Mouse (Mus musculus): Measurements from ENCODE around the gene Cst6.

The Cst6 gene

DNA sequence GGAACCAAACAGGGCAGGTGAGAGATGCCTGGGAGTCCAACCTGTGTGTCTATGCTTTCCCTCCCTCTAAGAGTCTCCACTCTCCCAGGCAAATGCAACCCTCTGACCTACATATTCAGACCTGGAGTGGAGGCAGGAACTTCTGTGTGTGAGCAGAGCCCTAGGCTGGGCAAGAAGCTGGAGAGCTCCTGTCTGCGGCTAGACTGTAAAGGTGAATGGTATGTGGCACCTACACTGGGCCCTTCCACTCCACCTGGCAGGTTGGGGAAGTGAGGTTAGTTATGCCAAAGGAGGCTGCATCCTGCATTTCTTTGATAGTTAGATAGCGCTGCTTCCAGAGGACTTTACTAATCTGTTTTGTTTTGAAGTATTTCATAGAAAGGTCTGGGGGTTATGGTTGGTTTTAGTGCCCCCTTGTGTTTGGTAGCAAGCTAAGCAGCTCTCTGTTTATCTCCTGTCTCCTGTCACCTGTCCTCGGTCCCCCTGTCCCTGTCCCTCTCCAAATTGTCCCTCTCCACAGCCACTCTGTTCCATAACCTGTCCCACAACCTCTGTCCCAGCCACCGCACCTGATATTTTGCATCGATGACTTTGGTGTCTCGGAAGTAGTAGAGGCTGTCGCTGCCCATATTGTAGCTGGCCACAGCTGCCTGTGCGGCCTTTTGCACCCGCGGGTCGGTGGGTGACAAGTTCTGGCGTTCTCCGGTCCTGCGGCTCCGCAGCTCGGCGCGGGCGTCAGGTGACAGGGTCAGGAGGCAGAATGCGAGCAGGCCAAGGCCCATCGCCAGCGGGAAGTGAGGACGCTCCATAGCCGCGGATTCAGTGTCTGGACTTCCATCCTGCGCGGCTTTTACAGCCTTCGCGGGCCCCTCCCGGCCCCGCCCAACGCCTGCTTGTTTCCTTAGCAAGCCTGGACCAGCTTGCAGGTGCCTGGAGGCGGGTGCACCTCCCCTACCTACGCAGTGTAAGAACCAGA is 560 bp downstream of the Cst6 start:
- in situ Hi-C loops (cut with MboI, MseI) = no loop called here

DNA sequence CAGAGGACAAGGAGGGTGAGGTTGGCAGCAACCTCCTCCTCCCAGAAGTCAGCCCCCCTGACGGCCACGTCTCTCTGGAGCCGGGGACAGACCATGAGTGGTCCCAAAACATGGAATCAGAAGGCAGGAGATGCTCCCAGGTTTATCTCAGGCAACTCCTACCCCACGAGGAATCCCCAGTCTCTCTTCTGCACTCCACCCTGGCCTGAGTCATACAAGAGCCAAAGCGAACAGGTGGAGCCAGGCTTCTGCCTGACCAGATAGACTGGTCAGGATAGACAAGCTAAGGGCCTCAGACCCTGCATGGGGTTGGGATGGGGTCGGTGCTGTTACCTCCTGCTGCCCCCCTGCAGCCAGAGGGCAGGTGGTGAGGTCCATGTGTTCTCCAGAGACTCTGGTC is 1.3 kb downstream of the Cst6 start:
- in situ Hi-C loops (cut with MboI, MseI) = no loop called here

DNA sequence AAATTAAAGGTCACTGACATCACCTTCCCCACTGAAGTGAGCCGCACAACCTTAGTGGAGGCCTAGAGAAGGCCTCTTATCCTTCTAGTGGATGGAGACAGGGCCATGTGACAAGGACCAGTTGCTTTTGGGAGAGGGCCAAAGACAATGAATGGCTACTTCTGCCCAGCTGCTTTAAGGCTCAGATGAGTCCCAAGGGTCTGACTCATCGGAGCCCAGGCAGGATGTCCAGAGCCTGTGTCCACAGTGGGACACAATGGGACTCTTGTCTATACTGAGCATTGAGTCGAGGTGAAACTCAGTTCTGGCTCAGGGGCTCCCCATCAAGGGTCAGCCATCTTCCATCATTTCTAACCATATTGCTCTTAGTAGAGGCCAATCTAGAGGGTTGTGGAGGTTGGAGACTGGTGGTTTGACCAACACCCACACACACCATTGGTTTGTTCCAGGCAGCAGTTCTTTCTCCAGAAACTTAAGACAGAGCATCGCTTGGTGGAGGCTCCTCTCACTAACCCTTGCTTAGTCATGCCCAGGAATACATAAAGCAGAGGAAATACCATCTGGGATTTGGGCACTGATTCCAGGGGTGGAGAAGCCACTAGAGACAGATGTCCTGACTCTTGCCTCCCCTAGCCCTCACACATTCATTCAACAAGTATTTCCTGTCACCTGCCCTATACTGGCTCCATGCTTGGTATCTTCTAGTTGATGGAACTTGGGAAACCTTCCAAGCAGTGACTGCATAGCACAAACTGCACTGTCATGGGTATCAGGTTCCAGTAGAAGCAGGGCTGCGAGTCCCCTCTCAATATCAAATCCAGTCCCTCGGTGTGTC is 3.9 kb downstream of the Cst6 start:
- in situ Hi-C loops (cut with MboI, MseI) = no loop called here

DNA sequence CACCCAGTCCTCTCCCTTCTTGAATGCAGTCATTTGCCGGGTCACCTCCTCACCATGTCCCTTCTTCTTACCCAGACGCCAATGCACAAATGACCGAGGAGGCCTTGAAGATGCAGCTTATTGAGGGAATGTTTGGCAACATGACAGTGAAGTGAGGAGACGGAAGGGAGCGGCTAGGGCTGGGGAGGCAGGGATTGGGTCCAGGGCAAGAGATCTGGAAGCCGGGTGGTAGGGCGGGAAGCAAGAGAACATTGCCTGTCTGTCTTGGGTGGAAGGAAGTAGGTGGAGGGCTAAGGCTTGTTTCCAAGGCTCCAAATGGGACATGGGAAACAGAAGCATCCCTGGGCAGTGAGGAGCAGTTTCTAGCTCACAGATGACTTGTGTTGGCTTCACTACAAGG is 8.0 kb downstream of the Cst6 start:
- in situ Hi-C loops (cut with MboI, MseI) = no loop called here

DNA sequence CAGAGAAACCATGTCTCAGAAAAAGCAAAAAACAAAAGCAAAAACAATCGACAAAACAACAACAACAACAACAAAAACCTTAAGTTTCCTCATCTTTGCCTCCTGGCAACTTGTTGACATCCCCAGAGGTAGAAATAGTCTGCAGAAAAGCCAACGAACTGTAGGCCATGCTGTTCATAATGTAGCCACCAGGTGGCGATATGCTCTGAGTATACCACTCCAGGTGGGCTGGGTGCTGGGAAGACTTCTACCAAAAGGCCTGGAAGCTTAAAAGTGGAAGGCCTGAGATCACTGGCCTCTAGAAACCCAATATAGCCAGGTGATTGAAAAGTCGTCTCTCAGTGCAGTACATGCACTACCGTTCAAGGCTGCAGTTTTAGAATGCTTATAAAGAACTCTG is 11.4 kb downstream of the Cst6 start:
- in situ Hi-C loops (cut with MboI, MseI) = no loop called here

DNA sequence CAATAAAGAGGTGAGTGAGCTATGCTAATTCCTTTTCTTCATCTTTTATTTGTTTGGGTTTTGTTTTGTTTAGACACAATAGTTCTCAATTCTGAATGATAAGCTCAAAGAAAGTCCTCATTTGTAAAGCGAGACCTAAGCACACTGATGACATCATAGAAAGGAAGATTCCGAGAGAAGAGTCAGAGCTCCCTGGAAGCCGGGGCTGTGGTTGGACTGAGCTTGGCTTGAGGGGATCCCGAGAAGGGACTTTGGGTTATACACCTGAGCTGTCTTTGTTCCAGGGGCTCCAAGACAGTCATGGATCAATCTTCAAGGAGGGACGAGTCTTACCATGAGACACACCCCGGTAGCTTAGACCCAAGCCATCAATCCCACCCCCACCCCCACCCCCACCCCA is 13.9 kb downstream of the Cst6 start, which contains the start of gene Catsper1:
Catsper1 (plus strand) TSS at position 301 of the 400 bp plus-strand sequence.
- in situ Hi-C loops (cut with MboI, MseI) = no loop called here

DNA sequence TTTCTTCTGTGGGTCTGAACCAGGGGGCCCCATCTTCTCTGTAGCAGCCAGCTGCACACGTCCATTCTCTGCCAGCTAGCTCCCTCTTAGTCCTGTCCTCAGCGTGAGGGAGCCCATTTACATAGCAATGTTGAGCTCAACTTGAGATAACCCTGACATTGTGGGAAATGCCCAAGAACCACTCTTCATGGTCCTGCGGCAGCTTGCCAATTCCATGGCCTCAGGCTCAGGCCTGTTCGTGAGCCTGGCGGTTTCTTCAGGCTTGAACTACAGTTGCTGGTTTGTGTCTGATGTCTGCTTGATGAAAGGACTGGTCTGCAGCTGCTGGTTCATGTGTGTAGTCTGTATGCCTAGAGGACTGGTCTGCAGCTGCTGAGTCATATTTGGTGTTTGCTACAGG is 14.6 kb downstream of the Cst6 start:
- in situ Hi-C loops (cut with MboI, MseI) = no loop called here

DNA sequence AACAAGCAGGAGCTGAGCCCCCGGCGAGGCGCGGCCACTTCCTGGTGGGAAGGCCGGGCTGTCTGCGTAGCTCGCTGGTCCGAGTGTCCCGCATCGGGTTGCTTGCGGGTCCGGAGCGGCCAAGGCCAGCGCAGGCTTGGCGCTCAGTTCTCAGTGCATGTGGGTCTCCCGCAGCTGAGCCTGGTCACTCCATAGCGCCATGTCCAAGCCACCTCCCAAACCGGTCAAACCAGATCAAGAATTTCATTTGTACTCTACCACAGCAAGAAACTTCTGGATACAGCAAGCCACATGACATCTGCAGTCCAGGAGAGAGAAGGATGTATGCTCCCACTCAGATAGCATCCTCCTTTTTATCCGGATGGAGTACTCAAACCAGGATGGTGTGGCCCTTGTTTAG is 21.4 kb downstream of the Cst6 start:
- in situ Hi-C loops (cut with MboI, MseI) = no loop called here

DNA sequence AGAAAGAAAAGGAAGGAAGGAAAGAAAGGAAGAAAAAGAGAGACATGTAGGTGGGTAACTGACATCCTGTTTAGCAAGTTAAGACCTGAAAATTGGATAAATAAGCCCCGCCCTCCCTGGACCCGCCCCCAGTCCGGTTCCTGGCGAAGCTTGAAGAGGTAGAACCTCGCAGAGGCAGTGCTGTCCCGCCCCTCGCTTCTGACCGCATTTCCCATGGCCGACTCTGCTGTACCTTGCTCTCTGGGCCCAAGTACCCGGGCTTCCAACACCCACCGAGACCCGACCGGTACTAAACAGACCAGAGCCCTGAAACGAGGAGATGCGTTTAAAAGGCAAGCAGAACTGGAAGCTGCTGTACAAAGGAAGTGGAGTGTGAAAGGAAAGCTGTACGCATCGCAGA is 25.6 kb downstream of the Cst6 start:
- in situ Hi-C loops (cut with MboI, MseI) = no loop called here

DNA sequence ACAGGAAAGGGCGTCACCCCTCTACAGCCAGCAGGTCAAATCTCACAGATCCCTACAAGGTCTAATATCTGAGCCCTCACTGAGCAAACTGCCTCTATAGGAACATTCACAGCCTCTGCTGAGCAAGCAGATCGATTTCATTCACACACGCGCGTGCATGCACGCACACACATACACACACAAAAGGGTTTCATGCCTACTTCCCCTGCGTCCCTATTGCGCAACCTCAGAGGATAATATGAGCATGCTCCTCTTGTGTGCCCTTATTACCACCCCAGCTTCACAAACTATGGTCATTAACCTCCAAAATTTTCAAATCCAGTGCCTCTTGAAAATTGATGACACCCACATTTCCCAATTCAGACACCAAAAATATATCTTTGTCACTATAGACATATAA is 36.2 kb downstream of the Cst6 start:
- in situ Hi-C loops (cut with MboI, MseI) = no loop called here

DNA sequence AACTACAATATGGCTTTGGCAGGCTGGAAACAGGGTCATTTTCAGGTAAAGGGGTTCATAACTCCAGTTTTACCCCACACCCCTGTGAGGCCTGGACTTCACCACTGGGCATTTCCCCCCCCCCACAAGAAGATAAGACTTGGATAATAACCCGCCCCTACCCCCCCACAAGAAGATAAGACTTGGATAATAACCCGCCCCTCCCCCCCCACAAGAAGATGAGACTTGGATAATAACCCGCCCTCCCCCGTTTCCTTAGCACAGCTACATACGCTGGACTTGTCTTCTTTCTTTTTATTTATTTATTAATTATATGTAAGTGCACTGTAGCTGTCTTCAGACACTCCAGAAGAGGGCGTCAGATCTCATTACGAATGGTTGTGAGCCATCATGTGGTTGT is 40.3 kb downstream of the Cst6 start:
- in situ Hi-C loops (cut with MboI, MseI) = no loop called here

DNA sequence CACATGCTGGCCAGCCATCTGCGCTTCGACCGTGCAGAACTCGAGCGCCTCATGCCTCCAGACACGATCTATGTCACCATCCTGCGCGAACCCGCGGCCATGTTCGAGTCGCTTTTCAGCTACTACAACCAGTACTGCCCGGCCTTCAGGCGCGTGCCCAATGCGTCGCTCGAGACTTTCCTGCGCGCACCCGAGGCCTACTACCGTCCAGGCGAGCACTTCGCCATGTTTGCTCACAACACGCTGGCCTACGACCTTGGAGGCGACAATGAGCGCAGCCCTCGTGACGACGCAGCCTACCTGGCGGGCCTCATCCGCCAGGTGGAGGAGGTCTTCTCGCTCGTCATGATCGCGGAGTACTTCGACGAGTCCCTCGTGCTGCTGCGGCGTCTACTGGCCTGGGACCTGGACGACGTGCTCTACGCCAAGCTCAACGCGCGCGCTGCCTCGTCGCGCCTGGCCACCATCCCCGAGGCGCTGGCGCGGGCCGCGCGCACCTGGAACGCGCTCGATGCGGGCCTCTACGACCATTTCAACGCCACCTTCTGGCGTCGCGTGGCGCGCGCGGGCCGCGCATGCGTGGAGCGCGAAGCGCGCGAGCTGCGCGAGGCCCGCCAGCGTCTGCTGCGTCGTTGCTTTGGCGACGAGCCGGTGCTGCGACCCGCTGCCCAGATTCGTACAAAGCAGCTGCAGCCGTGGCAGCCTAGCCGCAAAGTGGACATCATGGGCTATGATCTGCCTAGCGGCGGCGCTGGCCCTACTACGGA is 42.2 kb downstream of the Cst6 start:
- in situ Hi-C loops (cut with MboI, MseI) = no loop called here

DNA sequence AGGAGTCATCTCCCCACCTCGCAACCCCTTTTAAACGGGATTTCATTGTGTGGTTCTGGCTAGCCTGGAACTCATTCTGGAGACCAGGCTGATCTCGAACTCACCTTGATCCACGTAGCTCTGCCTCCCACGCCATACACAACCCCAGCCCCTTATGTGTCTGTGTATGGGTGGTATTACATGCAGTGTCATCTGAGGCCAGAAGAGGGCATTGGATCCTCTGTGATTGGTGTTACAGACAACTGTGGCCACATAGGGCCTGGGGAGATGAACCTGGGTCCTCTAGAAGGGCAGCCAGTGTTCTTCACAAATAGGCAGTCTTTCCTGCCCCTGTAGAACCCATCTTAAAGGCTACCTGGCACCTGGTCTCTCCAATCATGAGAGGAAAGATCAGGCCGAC is 43.1 kb downstream of the Cst6 start:
- in situ Hi-C loops (cut with MboI, MseI) = no loop called here

DNA sequence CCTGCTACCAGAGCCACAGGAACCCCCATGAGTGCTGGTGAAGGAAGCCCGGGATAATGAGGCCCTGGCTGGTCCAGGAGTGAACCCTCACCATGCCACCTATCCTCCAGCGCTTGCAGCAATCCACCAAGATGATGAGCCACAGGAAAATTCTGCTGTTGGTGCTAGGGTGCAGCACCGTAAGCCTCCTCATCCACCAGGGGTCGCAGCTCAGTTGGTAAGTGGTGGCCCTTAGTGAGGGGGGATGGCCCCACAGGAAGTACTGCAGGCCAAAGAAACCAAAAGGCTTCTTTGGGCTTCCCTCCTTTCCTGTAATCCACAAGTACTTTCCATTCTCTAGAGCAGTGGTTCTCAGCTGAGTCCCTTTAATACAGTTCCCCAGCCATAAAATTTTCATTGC is 46.9 kb downstream of the Cst6 start:
- in situ Hi-C loops (cut with MboI, MseI) = no loop called here

DNA sequence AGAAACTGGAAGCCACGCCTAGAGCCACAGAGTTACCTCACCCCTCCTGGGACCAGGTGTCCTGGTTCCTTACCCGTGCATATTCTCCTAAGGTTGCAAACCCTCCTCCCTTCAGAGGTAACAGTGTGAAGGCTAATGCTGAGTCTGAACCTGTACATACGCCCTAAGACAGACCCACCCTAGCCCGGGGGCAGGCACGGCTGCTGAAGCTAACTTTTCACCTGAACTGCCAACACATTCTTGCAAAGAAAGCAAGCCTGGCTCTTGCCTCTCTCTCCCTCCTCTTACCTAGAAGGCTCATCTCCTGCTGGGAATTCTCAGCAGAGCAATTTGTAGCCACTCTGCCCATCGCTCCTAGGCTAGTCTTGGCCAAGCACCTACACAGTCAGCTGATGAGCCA is 48.8 kb downstream of the Cst6 start:
- in situ Hi-C loops (cut with MboI, MseI) = no loop called here

DNA sequence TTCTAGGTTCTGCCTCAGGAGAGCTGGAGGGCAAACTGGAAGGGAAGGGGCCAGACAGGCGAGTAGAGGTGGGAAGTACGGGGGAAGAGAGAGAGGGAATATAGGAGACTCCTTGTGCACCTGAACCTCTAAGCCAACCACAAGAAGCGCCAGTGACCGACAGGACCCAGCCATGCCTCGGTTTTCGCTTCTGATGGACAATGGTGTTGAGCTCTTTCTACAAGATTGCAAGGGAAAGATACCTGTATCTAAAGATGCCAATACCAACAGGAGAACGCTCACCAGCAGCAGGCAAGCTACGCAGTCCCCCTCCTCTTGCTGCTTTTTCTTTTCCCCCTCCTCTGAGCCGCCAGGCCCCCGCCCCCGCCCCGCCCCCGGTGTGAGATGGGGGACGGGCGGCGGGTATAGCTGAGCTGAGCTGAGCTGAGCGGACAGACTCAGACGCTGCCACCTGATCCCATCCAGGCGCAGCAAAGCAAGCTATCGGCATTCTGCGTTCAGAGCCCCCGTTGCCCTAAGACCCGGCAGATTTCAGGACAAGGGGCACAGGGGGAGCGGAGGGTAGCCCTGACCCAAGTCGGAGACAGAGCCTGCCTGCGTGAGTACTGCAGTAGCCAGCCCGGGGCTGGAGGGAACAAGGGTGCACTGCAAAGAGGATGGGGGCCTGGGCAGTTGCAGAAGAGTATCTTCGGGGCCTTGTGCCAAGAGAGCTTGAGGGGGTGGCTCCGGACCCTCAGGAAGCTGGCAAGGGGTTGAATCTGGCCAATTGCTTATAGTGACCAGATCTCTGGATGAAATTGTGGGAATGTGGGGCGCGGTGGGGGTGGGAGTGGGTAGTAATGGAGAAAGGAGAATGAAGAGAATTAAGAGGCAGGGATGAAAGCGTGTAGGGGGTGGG is 51.2 kb downstream of the Cst6 start, which contains the start of gene Gal3st3:
Gal3st3 (plus strand) TSS at position 429 of the 898 bp plus-strand sequence.
- in situ Hi-C loops (cut with MboI, MseI) = no loop called here

DNA sequence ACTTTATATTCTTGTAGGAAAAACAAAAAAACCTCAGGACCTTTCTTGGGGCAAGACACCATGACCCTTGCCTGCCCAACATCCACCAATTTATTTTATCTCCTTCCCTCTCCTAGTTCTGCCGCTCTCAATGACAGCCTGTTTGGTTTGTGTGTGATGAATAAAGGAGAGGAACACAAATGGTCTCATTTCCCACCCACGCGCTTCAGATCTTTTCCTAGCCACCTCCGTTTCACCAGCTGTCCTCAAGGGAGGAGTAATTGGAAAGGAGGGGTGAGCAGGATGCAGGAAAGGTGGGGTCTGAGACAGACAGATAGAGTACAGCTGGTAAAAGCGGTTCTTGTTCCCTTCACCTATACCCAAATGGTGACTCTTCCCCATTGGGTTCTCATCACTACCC is 52.7 kb downstream of the Cst6 start:
- in situ Hi-C loops (cut with MboI, MseI) = no loop called here

DNA sequence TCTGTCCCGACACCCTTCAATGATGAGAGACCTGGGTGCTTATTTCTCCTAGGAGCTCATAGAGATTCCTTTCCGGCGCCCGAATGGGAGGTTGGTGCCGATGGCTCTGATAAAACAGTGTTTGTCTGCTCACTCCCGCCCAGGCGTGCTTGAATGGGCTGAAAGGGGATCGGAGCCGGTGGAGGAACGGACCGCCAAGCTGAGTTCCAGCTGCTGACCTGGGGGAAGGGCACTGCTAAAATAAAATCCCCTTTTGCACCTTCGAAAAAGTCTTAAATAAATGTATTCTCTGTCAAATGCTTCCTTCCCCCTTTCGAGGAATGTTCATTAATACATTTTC is 53.7 kb downstream of the Cst6 start:
- in situ Hi-C loops (cut with MboI, MseI) = no loop called here

DNA sequence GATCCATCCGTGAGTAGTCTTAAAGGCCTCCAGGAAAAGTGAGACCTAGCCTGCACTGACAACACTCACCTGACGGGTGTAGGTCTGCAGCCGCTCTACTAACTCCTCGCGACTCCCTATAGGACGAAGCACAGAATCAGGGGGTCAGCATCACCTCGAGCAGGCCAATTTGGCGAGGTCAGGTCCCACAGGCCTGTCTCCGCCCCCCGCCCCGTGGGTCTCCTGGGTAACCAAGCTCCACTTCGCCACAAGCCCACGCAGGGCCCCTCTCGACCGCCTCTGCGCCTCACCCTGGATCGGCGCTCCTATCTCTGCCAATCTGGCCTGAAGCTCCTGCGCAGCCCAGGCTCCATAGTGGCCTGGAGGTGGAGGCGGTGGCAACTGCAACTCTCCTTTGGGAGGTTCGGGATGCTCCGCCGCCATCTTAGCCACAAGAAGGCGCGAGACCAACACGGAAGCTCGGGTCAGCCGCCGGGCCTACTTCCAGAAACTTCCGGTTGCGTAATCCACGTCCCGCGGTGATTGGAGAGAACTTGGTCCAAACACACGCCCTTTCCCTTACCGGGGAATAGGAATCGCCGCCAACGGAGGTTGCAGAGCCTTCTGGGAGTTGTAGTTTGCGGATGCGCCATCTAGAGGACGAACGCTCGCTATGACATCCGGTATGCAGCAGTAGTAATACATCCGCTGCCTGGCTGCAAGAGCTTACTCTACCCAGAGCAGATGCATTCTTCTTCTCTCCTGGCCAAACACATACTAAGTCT is 54.2 kb downstream of the Cst6 start, which contains the start of gene Sf3b2:
Sf3b2 (minus strand) TSS at position 484 of the 764 bp plus-strand sequence.
- in situ Hi-C loops (cut with MboI, MseI) = no loop called here
